Mouse (Mus musculus): ENCODE results near the gene H2afy. TPM values are rescaled to one million over a fixed set of nuclear protein-coding genes. Genes with fewer than 3 reads are reported as not detected.
"Not testable (repeated sequence)": the region's sequence is repeated elsewhere in the genome, so short reads cannot be mapped to it uniquely, and the experiment has no call there.

Gene H2afy
- total RNA-seq, 2 experiments from 2014 or later: 97.2 to 108 TPM

- no peak for DNase-seq (ENCODE audit: low spot score in 2 of 2)
- intact Hi-C loops (cut with DNase I): no loop called here
Observed at GRCm38 (mm10) chr13:56039610-56040371, 96.4 kb downstream of the H2afy start.

DNA sequence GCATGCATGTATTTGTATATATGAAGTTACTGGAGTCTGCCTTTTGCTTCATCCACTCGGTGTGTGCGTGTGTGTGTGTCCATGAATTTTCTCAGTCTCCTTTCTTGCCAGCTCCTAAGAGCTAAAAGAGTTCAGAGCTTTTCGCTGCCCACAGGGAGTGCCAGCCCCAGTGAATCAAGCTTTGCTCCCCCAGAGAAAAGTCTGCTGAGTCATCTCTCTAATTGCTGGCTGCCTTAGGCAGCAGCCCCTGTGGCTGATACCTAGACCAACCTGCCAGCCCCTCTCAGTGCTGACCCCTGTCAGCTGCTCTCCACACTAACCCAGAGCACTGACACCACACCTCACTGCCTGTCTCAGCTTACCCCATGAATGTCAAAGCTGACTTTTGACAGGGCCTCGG is 107.2 kb downstream of the H2afy start:
- intact Hi-C loops (cut with DNase I): no loop called here
- no peak for DNase-seq (ENCODE audit: low spot score in 2 of 2)

DNA sequence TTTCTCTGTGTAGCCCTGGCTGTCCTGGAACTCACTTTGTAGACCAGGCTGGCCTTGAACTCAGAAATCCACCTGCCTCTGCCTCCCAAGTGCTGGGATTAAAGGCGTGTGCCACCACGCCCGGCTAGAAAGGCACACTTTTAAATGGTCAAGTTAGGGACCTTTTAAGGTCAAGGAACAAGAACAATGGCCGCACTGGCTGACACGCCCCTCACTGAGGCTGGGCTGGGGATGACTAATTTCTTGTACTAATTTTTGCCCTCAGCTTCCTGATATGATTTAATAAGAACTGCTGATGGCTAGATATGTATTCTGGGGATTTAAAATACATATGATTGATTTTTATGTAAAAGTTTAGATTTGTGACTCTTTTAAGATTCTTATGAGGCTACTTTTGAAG is 108.2 kb downstream of the H2afy start:
- DNase-seq (ENCODE audit: low spot score in 2 of 2); intact Hi-C loops (cut with DNase I): not testable (repeated sequence)

DNA sequence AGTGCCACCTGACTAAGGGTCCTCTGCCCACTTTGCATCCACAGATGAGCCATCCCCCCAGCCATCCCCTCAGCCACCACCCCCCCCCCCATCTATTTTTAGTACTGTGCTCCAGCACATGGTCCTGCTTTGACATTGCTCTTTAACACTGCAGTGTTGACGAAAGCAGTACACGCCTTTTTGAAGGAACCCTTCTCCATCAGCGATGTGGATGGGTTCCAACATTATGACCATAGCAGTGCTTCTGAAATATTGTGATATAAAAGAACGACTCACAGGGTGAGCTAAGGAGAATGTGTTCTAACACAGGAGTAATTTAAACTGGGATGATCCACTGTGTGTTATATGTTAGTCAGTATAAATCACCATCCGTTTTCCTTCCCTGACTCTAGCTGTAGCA is 109.5 kb downstream of the H2afy start:
- intact Hi-C loops (cut with DNase I): no loop called here

DNA sequence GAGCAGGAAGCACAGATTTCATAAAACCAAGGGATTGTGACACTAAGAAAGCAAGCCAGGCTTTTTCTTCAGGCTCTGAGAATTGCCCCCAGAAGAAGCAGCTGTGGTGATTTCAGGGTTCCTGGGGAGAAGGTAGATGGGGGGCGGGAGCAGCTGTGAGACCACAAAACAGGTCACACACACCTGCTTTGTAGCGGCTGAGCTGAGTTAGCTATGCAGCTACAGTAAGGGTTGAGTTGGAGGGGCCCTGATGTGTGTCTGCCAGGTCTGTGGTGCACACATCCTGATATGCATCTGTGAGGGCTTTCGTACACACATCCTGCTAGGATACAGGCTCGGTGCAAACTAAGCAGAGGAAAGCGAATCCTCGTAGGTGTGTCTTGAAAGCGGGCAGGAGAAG is 110.1 kb downstream of the H2afy start:
- intact Hi-C loops (cut with DNase I): no loop called here
- no peak for DNase-seq (ENCODE audit: low spot score in 2 of 2)

More for the DNA sequence above, 109.5 kb downstream of the H2afy start:
- DNase-seq (ENCODE audit: low spot score in 2 of 2): no peak

DNA sequence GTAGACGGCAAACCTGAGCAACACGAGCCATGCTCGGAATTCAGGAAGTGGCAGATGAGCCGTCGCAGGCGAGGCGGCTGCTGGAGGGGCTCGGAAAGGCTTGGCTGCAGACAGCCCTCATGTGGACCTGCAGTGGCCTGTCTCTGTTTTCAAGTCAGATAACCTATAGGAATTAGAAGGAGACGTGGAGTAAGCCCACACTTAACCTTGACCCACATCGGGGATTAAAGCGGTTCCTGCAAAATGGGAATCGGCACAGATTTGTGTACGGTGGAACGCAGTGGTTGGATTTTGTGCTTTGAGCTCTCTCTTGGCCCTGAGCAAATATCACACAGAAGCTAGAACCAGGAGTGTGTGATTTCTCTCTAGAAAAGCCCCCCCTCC is 111.1 kb downstream of the H2afy start:
- intact Hi-C loops (cut with DNase I): no loop called here
- DNase-seq (ENCODE audit: low spot score in 2 of 2): no peak

DNA sequence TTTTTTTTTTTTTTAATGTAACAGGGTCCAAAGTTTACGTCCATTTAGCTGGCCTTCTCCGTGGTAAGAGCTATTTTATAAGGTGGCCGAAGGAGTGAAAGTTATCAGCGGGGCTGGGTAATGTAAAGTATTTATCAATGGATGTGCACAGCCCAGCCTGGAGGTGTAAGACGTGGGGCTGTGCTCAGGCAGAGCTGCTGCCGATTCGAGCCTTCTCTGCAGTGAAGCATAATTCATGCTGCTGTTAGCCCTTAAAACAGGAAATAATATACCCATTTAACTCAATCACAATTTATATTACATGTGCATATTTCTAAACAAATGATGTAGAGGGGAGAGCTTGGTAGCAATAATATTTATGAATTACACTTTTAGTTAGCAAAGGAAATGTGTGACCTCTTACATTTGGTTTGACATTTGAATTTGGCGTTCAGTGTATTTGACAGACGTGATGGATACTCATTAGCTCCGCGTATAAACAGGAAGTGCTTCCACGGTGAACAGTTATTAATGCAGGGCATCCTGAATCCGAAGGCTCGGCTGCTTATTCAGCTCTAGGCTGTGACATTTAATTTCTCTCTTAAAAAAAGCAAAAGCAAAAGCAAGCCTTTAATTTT is 111.6 kb downstream of the H2afy start:
- intact Hi-C loops (cut with DNase I): no loop called here
- no peak for DNase-seq (ENCODE audit: low spot score in 2 of 2)

Other genes starting within 250 kb of the H2afy start
- gene Tifab, start 42.5 kb upstream of the H2afy start, total RNA-seq (2021): 1 to 10 TPM; 1.5 to 1.8 TPM
- not detected for gene Neurog1, start 115.8 kb upstream of the H2afy start, total RNA-seq (2021)
- 100 to 1,000 TPM; 125 to 136 TPM for gene Cxcl14, start 160.2 kb upstream of the H2afy start, total RNA-seq (2021)

Data from left cerebral cortex, postnatal 14 days (tissue).